Comparison of ENCODE assay signal across 9 mouse cellular contexts in the genomic region with DNA sequence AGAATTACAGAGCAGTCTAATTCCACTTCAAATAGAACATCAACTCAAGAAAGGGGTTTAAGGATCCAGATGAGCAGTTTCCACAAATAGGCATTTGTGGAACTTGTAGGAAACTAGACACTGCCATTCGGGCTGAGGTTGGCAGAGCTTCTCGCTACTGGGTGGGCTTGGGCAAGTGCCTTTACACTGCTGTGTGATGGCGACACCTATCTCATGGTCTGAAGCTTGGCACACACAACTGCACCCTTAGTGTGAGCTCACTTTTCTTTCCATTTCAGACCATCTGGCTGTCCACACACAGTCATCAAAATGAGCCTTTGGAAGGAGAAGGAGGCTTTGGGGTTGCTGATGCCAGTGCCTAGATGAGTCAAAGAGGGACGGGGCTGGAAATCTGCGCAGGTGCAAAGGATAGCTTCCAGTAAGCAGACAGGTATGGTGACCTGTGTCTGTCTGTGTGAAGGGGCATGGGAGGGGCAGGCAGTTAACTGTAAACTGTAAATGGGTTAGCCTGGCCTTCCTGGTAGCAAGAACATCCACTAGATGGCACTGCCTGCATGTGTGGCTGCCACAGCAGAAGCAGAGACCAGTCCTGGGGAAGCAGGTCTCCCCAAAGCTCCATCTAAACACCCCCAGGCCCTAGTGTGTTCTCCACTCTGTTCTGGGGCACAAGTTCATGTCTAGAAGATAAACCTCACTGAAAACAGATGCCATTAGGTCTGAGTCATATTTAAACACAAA.
DNase-seq lines count a peak whose midpoint lies in the region; ATAC-seq and TF ChIP-seq lines count a peak whose summit lies in the region.
"Had no signal": no experiment of that assay in that cellular context is flagged by ENCODE, and none has a peak within 500 bp of the region (broad histone marks: within the 10 kb centered on the region; RNA-seq: fewer than 3 reads in every experiment).

No protein-coding gene starts in this region.

- no peak overlapping the region for H3K4me3 ChIP-seq in kidney, adult 2 months (ENCODE audit: insufficient read depth, low read depth, low read length)
- H3K4me3 ChIP-seq in liver, embryonic 14.5 days (ENCODE audit: insufficient read depth in 1 of 2, low read depth in 2 of 2, low read length in 2 of 2), result no peak overlapping the region
- H3K4me3 ChIP-seq in stomach, postnatal 0 days (ENCODE audit: low read depth, low read length), result no peak overlapping the region
- H3K4me3 ChIP-seq: limb, embryonic 15.5 days had no signal

- no peaks in the 10 kb centered on the region for H3K4me1 ChIP-seq in kidney, adult 2 months (ENCODE audit: control insufficient read depth, insufficient read depth, low read length)
- H3K4me1 ChIP-seq in liver, embryonic 14.5 days (replicated peaks; ENCODE audit: control insufficient read depth in 2 of 2, insufficient read depth in 2 of 2, low read length in 1 of 2), result no peaks in the 10 kb centered on the region
- H3K4me1 ChIP-seq in stomach, postnatal 0 days (replicated peaks; ENCODE audit: control insufficient read depth, insufficient read depth), result no peaks in the 10 kb centered on the region
- H3K4me1 ChIP-seq: limb, embryonic 15.5 days had no signal

- H3K27me3 ChIP-seq in kidney, adult 2 months (replicated peaks; ENCODE audit: control insufficient read depth, insufficient read depth, low read length), result no peaks in the 10 kb centered on the region
- H3K27me3 ChIP-seq in liver, embryonic 14.5 days (ENCODE audit: control insufficient read depth, insufficient read depth, low read length), result no peaks in the 10 kb centered on the region
- H3K27me3 ChIP-seq in stomach, postnatal 0 days (ENCODE audit: control insufficient read depth, insufficient read depth, low read length), result no peaks in the 10 kb centered on the region

- no peak for ATAC-seq in liver, embryonic 14.5 days (ENCODE audit: insufficient read depth)
- no peak for ATAC-seq in stomach, postnatal 0 days (ENCODE audit: low FRiP score, low TSS enrichment)

- H3K36me3 ChIP-seq in kidney, adult 2 months (ENCODE audit: control insufficient read depth, insufficient read depth, low read length), result no peaks in the 10 kb centered on the region
- H3K36me3 ChIP-seq in liver, embryonic 14.5 days (replicated peaks; ENCODE audit: control insufficient read depth, insufficient read depth, low read depth), result no peaks in the 10 kb centered on the region
- no peaks in the 10 kb centered on the region for H3K36me3 ChIP-seq in stomach, postnatal 0 days (ENCODE audit: control insufficient read depth, insufficient read depth, low read length)
- H3K36me3 ChIP-seq: limb, embryonic 15.5 days had no signal

- TF ChIP-seq CTCF in kidney, adult 2 months (conservative IDR thresholded peaks at IDR 0.05; ENCODE audit: insufficient read depth, insufficient read length, low read depth, low read length), result peak; percentile 90
- peak; percentile 71 for TF ChIP-seq CTCF in liver, embryonic 14.5 days (IDR thresholded peaks at IDR 0.05; ENCODE audit: low read depth)
- TF ChIP-seq CTCF in stomach, postnatal 0 days (IDR thresholded peaks at IDR 0.05; ENCODE audit: low read depth), result peak; percentile 85

- no peak overlapping the region for H3K27ac ChIP-seq in kidney, adult 2 months (ENCODE audit: insufficient read depth, low read depth, low read length)
- H3K27ac ChIP-seq in liver, embryonic 14.5 days, result no peak overlapping the region
- H3K27ac ChIP-seq in stomach, postnatal 0 days (replicated peaks), result no peak overlapping the region
- H3K27ac ChIP-seq: limb, embryonic 15.5 days had no signal

- no peak for TF ChIP-seq EP300 in liver, embryonic 14.5 days (IDR thresholded peaks at IDR 0.05; ENCODE audit: low read depth)
- TF ChIP-seq EP300 in stomach, postnatal 0 days (optimal IDR thresholded peaks at IDR 0.05), result no peak

- 75% methylated on average over 5 of the region's 5 CpGs for WGBS in kidney, adult 2 months
- 55% methylated on average over 5 of the region's 5 CpGs for WGBS in liver, embryonic 14.5 days (ENCODE audit: insufficient replicate concordance)
- 73% methylated on average over 5 of the region's 5 CpGs for WGBS in stomach, postnatal 0 days

- peak; percentile 59 to 71 for DNase-seq in left cerebral cortex, adult 18-20 months (ENCODE audit: low spot score in 2 of 2)
- DNase-seq in left cerebral cortex, adult 11 months (ENCODE audit: low spot score), result no peak
- peak; percentile 39 for DNase-seq in R1 (ENCODE audit: low read depth, low spot score)
- peak; percentile 47 to 72 for DNase-seq in cerebellum, postnatal 25 days
- DNase-seq in kidney, adult 2 months, result peak; percentile 68
- no peak for DNase-seq in liver, embryonic 14.5 days (ENCODE audit: low read depth in 3 of 3, low spot score in 3 of 3)
- peak; percentile 37 for DNase-seq in stomach, postnatal 0 days (ENCODE audit: low spot score)
- no peak for DNase-seq in thymus, adult 18-20 months

- H3K9me3 ChIP-seq in liver, embryonic 14.5 days (ENCODE audit: control insufficient read depth, low read length), result no peaks in the 10 kb centered on the region
- no peaks in the 10 kb centered on the region for H3K9me3 ChIP-seq in stomach, postnatal 0 days (ENCODE audit: control insufficient read depth, low read length)
- H3K9me3 ChIP-seq: limb, embryonic 15.5 days had no signal

- no peak overlapping the region for H3K9ac ChIP-seq in liver, embryonic 14.5 days (replicated peaks)
- H3K9ac ChIP-seq in stomach, postnatal 0 days (ENCODE audit: low read length), result no peak overlapping the region
- H3K9ac ChIP-seq: limb, embryonic 15.5 days had no signal

- H3K4me2 ChIP-seq in liver, embryonic 14.5 days (ENCODE audit: low read depth), result no peak overlapping the region
- H3K4me2 ChIP-seq in stomach, postnatal 0 days (replicated peaks; ENCODE audit: low read depth), result no peak overlapping the region
- H3K4me2 ChIP-seq: limb, embryonic 15.5 days had no signal

- TF ChIP-seq POLR2A in kidney, adult 2 months (IDR thresholded peaks at IDR 0.05; ENCODE audit: low read depth, low read length), result no peak

Comparison
In these comparisons a context has a peak if more than half of its experiments do, and no peak if none do; other contexts are left out.
1. DNase-seq: peak in left cerebral cortex, adult 18-20 months (2 of 2), R1 (single experiment), cerebellum, postnatal 25 days (2 of 2), kidney, adult 2 months (single experiment) and stomach, postnatal 0 days (single experiment); none in left cerebral cortex, adult 11 months (single experiment), liver, embryonic 14.5 days (0 of 3) and thymus, adult 18-20 months (0 of 2).
2. Peak in every context shown above with its lines, with median percentiles within 50 percentile points of each other: CTCF ChIP-seq.